Mouse (Mus musculus) G1E (cell line): Measurements from ENCODE around the gene Cbfa2t3.

ENCODE experiments used
- CTCF ChIP-seq: IDR thresholded peaks from 2 replicates; pipeline ENCODE4 v1.5.1; 2012; ENCODE audit warnings: low read depth, low read length, inconsistent platforms, mixed read lengths
- GATA1 ChIP-seq: IDR thresholded peaks from 2 replicates; pipeline ENCODE4 v1.6.1; 2012; ENCODE audit warnings: borderline replicate concordance, low read length, inconsistent platforms, mixed read lengths
- TAL1 ChIP-seq: conservative IDR thresholded peaks from 2 replicates; pipeline ENCODE4 v1.6.1; 2012; ENCODE audit warnings: low read depth, low read length, inconsistent platforms, mixed read lengths

- TF ChIP-seq CTCF: no peak
- no peak for TF ChIP-seq TAL1
- no peak for TF ChIP-seq GATA1
These were observed 8.3 kb upstream of the Cbfa2t3 start for GRCm38 (mm10) chr8:122707184-122707583.
